In the genomic region with DNA sequence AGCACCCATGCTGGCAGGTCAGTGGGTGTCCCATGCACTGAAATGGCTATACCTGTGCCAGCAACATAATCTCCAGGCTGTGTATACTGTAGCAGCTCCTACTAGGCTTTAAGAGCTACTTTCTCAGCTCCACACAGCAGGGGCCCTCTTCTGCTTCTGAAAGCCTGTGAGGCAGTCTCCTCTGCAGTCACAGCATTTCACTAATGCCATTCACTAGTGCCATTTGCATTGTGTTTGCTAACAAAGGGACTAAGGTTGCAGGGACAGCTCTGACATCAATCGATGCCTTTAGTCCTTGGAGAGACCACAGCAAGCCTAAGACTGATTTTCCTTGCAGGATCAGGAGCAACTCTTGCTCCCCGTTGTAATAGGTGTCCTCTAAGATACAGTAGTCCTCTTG, we compare ENCODE assay signal across 25 mouse cellular contexts.
DNase-seq lines count a peak whose midpoint lies in the region; ATAC-seq lines count a peak whose summit lies in the region.
"Had no signal": no experiment of that assay in that cellular context is flagged by ENCODE, and none has a peak within 500 bp of the region (broad histone marks: within the 10 kb centered on the region; RNA-seq: fewer than 3 reads in every experiment).

No protein-coding gene starts in this region.

- H3K4me1 ChIP-seq in hindbrain, embryonic 10.5 days (replicated peaks): peaks cover 32% of the 10 kb centered on the region
- peaks cover 16% of the 10 kb centered on the region for H3K4me1 ChIP-seq in hindbrain, embryonic 12.5 days
- peaks cover 4% of the 10 kb centered on the region; the same call in 1 of the 2 replicates for H3K4me1 ChIP-seq in neural tube, embryonic 11.5 days (ENCODE audit: control insufficient read depth, insufficient read depth, low read length)
- H3K4me1 ChIP-seq in kidney, embryonic 16.5 days (ENCODE audit: insufficient read depth, low read length): no peaks in the 10 kb centered on the region
- H3K4me1 ChIP-seq: embryonic facial prominence, embryonic 15.5 days; forebrain, embryonic 15.5 days; heart, embryonic 13.5 days had no signal

- H3K27ac ChIP-seq in hindbrain, embryonic 10.5 days: peak overlapping the region; percentile 69
- H3K27ac ChIP-seq in hindbrain, embryonic 12.5 days: no peak overlapping the region
- no peak overlapping the region for H3K27ac ChIP-seq in neural tube, embryonic 11.5 days (ENCODE audit: low read depth, low read length)
- H3K27ac ChIP-seq in kidney, embryonic 16.5 days (ENCODE audit: low read length): no peak overlapping the region
- H3K27ac ChIP-seq: embryonic facial prominence, embryonic 15.5 days; forebrain, embryonic 10.5 days; forebrain, embryonic 15.5 days; heart, embryonic 13.5 days; hindbrain, embryonic 15.5 days had no signal

- no peak overlapping the region for H3K4me3 ChIP-seq in hindbrain, embryonic 10.5 days
- no peak overlapping the region for H3K4me3 ChIP-seq in hindbrain, embryonic 12.5 days
- H3K4me3 ChIP-seq in neural tube, embryonic 11.5 days (ENCODE audit: low read depth, low read length): no peak overlapping the region
- no peak overlapping the region for H3K4me3 ChIP-seq in kidney, embryonic 16.5 days (ENCODE audit: low read length)
- H3K4me3 ChIP-seq: embryonic facial prominence, embryonic 15.5 days; erythroblast, embryonic 14.5 days; forebrain, embryonic 10.5 days; forebrain, embryonic 15.5 days; heart, embryonic 13.5 days; hindbrain, embryonic 15.5 days had no signal

- H3K36me3 ChIP-seq in hindbrain, embryonic 10.5 days: no peaks in the 10 kb centered on the region
- H3K36me3 ChIP-seq in hindbrain, embryonic 12.5 days: no peaks in the 10 kb centered on the region
- H3K36me3 ChIP-seq in neural tube, embryonic 11.5 days (ENCODE audit: control insufficient read depth, insufficient read depth, low read length): no peaks in the 10 kb centered on the region
- no peaks in the 10 kb centered on the region for H3K36me3 ChIP-seq in kidney, embryonic 16.5 days (ENCODE audit: insufficient read depth, low read length)
- H3K36me3 ChIP-seq: embryonic facial prominence, embryonic 15.5 days; forebrain, embryonic 10.5 days; forebrain, embryonic 15.5 days; heart, embryonic 13.5 days; hindbrain, embryonic 15.5 days had no signal

- 13% methylated on average over 2 of the region's 2 CpGs for WGBS in hindbrain, embryonic 10.5 days
- 10% methylated on average over 2 of the region's 2 CpGs for WGBS in hindbrain, embryonic 12.5 days
- WGBS in neural tube, embryonic 11.5 days: 7% methylated on average over 2 of the region's 2 CpGs
- WGBS in kidney, embryonic 16.5 days: 25% methylated on average over 2 of the region's 2 CpGs

- ATAC-seq in hindbrain, embryonic 12.5 days (ENCODE audit: low FRiP score): no peak
- no peak for ATAC-seq in neural tube, embryonic 11.5 days (ENCODE audit: insufficient read depth, low FRiP score, low TSS enrichment)
- no peak for ATAC-seq in kidney, embryonic 16.5 days (ENCODE audit: low FRiP score, low TSS enrichment)
- ATAC-seq: CD4-positive, CD25-positive, alpha-beta regulatory T cell, adult 4 months; forebrain, embryonic 15.5 days; Patski had no signal

- peak; percentile 17 for DNase-seq in hindbrain, embryonic 10.5 days (ENCODE audit: low spot score)
- peak; percentile 24 for DNase-seq in neural tube, embryonic 11.5 days (ENCODE audit: low spot score)
- no peak for DNase-seq in neural tube, embryonic 10.5 days (ENCODE audit: extremely low spot score, low spot score)
- peak; percentile 38 for DNase-seq in embryo, embryonic 10.5 days (ENCODE audit: low spot score)
- DNase-seq in thymus, postnatal 4 days: no peak
- DNase-seq in spleen, adult 12 weeks (ENCODE audit: low spot score): no peak
- DNase-seq: adrenal gland, adult 8-10 months; adrenal gland, postnatal 36 days; B cell, adult 2 months; cerebellum, adult 11 months; cerebellum, adult 8-10 months; cerebellum, postnatal 14 days; gastrocnemius, postnatal 36 days; heart, adult 11 months; heart, postnatal 36 days had no signal

- no peak overlapping the region for H3K9ac ChIP-seq in hindbrain, embryonic 12.5 days
- H3K9ac ChIP-seq in neural tube, embryonic 11.5 days (ENCODE audit: low read length): no peak overlapping the region
- H3K9ac ChIP-seq in kidney, embryonic 16.5 days (replicated peaks; ENCODE audit: low read length): no peak overlapping the region
- H3K9ac ChIP-seq: embryonic facial prominence, embryonic 15.5 days; forebrain, embryonic 15.5 days; heart, embryonic 13.5 days; hindbrain, embryonic 15.5 days had no signal

- no peak overlapping the region for H3K4me2 ChIP-seq in hindbrain, embryonic 12.5 days (replicated peaks)
- no peak overlapping the region for H3K4me2 ChIP-seq in neural tube, embryonic 11.5 days (ENCODE audit: low read depth)
- no peak overlapping the region for H3K4me2 ChIP-seq in kidney, embryonic 16.5 days (replicated peaks; ENCODE audit: low read depth, low read length)
- H3K4me2 ChIP-seq: embryonic facial prominence, embryonic 15.5 days; forebrain, embryonic 15.5 days; heart, embryonic 13.5 days; hindbrain, embryonic 15.5 days had no signal

- H3K9me3 ChIP-seq in hindbrain, embryonic 10.5 days: no peaks in the 10 kb centered on the region
- H3K9me3 ChIP-seq in hindbrain, embryonic 12.5 days (replicated peaks): no peaks in the 10 kb centered on the region
- no peaks in the 10 kb centered on the region for H3K9me3 ChIP-seq in neural tube, embryonic 11.5 days (ENCODE audit: control insufficient read depth, low read length)
- H3K9me3 ChIP-seq in kidney, embryonic 16.5 days (ENCODE audit: low read length): no peaks in the 10 kb centered on the region
- H3K9me3 ChIP-seq: embryonic facial prominence, embryonic 15.5 days; forebrain, embryonic 10.5 days; forebrain, embryonic 15.5 days; heart, embryonic 13.5 days; hindbrain, embryonic 15.5 days had no signal

- peaks cover 13% of the 10 kb centered on the region; the same call in 1 of the 2 replicates for H3K27me3 ChIP-seq in hindbrain, embryonic 10.5 days (ENCODE audit: insufficient read depth, poor library complexity, severe bottlenecking)
- peaks cover 5% of the 10 kb centered on the region; the same call in 1 of the 2 replicates for H3K27me3 ChIP-seq in hindbrain, embryonic 12.5 days
- H3K27me3 ChIP-seq in neural tube, embryonic 11.5 days (ENCODE audit: control insufficient read depth, insufficient read depth, low read length): no peaks in the 10 kb centered on the region
- no peaks in the 10 kb centered on the region for H3K27me3 ChIP-seq in kidney, embryonic 16.5 days (ENCODE audit: insufficient read depth, low read length)
- H3K27me3 ChIP-seq: embryonic facial prominence, embryonic 15.5 days; forebrain, embryonic 15.5 days; hindbrain, embryonic 15.5 days had no signal

Comparison
In these comparisons a context has a peak if more than half of its experiments do, and no peak if none do; other contexts are left out.
1. DNase-seq: peak in hindbrain, embryonic 10.5 days (single experiment), neural tube, embryonic 11.5 days (single experiment) and embryo, embryonic 10.5 days (single experiment); none in neural tube, embryonic 10.5 days (single experiment), thymus, postnatal 4 days (single experiment) and spleen, adult 12 weeks (single experiment).